Mouse (Mus musculus) neural tube, embryonic 14.5 days (tissue): ENCODE results near the gene Cyb5r4. TPM values are rescaled to one million over a fixed set of nuclear protein-coding genes. Genes with fewer than 3 reads are reported as not detected.

Source experiments
- ATAC-seq: fragments of 200-750 bp; cut with Nextera tagmentation; 2 replicates; pipeline ENCODE4 v1.8.0; 2017; ENCODE audit warnings: low read depth, mild to moderate bottlenecking, moderate TSS enrichment, moderate library complexity
- H3K27ac ChIP-seq: fragments of 300-500 bp; sonication (generic); 2 replicates; pipeline ENCODE4 v1.5.1; 2014; ENCODE audit warnings: low read depth, mild to moderate bottlenecking, control low read depth, low read length, moderate library complexity, mixed read lengths
- H3K27me3 ChIP-seq: fragments of 300-500 bp; sonication (generic); 2 replicates; pipeline ENCODE4 v1.6.1; 2014; ENCODE audit warnings: low read length; ENCODE audit not compliant: control insufficient read depth, insufficient read depth
- H3K36me3 ChIP-seq: fragments of 300-500 bp; sonication (generic); 2 replicates; pipeline ENCODE4 v1.6.1; 2014; ENCODE audit warnings: low read length, mixed read lengths; ENCODE audit not compliant: control insufficient read depth, insufficient read depth
- H3K4me1 ChIP-seq: fragments of 300-500 bp; sonication (generic); 2 replicates; pipeline ENCODE4 v1.6.1; 2014; ENCODE audit warnings: low read length; ENCODE audit not compliant: control insufficient read depth, insufficient read depth
- H3K4me2 ChIP-seq: fragments of 300-500 bp; sonication (generic); 2 replicates; pipeline ENCODE4 v1.6.1; 2014; ENCODE audit warnings: mild to moderate bottlenecking, low read depth, low read length, control low read depth
- H3K4me3 ChIP-seq: fragments of 300-500 bp; sonication (generic); 2 replicates; pipeline ENCODE4 v1.5.1; 2014; ENCODE audit warnings: low read depth, low read length, control low read depth, mixed read lengths
- H3K9ac ChIP-seq: fragments of 300-500 bp; sonication (generic); replicated peaks from 2 replicates; pipeline ENCODE4 v1.6.1; 2014; ENCODE audit warnings: low read depth, mild to moderate bottlenecking, control low read depth, low read length, mixed read lengths
- H3K9me3 ChIP-seq: fragments of 300-500 bp; sonication (generic); 2 replicates; pipeline ENCODE4 v1.6.1; 2016; ENCODE audit warnings: low read length; ENCODE audit not compliant: control insufficient read depth
- WGBS: fragments of 180-500 bp; shearing (Covaris S2); extraction: QIAGEN DNeasy Blood & Tissue Kit; methylation state at CpG from one replicate; pipeline ENCODE4 v1.1.7; 2014; 5-methylcytosine and 5-hydroxymethylcytosine counted together
- polyA plus RNA-seq: library from polyadenylated mRNA; unstranded; fragments of >200 nt; fragmentation: Nextera tagmentation; extraction: Ambion mirVana; gene quantifications from 2 replicates; pipeline ENCODE4 v1.2.1, GENCODE M21; 2014

The Cyb5r4 gene
- polyA plus RNA-seq, 1 experiment from 2014 or later: 56.5 TPM

- Histone ChIP-seq H3K4me2 (no peak overlapping the region), H3K36me3 (no peaks in the 10 kb centered on the region), H3K9ac (no peak overlapping the region), H3K4me1 (no peaks in the 10 kb centered on the region), H3K4me3 (no peak overlapping the region), H3K9me3 (no peaks in the 10 kb centered on the region), H3K27ac (no peak overlapping the region), H3K27me3 (no peaks in the 10 kb centered on the region)
- WGBS: 64% methylated on average over 6 of the region's 6 CpGs
- no peak for ATAC-seq
These were observed 36.7 kb upstream of the Cyb5r4 start for GRCm38 (mm10) chr9:86985105-86985504.

- no peak for ATAC-seq
- no peaks in the 10 kb centered on the region for H3K27me3 ChIP-seq
- H3K4me3 ChIP-seq: no peak overlapping the region
- 53% methylated on average over 7 of the region's 7 CpGs for WGBS
- H3K4me2 ChIP-seq: no peak overlapping the region
- H3K27ac ChIP-seq: no peak overlapping the region
- H3K9ac ChIP-seq: no peak overlapping the region
- H3K36me3 ChIP-seq: no peaks in the 10 kb centered on the region
- no peaks in the 10 kb centered on the region for H3K4me1 ChIP-seq
- H3K9me3 ChIP-seq: no peaks in the 10 kb centered on the region
These were observed 35.0 kb upstream of the Cyb5r4 start for GRCm38 (mm10) chr9:86986703-86987296.

GRCm38 (mm10) chr9:86989822-86990221 lies 32.0 kb upstream of the Cyb5r4 start:
- Histone ChIP-seq H3K9ac (no peak overlapping the region), H3K4me3 (no peak overlapping the region), H3K9me3 (no peaks in the 10 kb centered on the region), H3K27ac (no peak overlapping the region), H3K27me3 (no peaks in the 10 kb centered on the region), H3K36me3 (no peaks in the 10 kb centered on the region), H3K4me2 (no peak overlapping the region), H3K4me1 (no peaks in the 10 kb centered on the region)
- no peak for ATAC-seq

GRCm38 (mm10) chr9:86991758-86992157 lies 30.1 kb upstream of the Cyb5r4 start:
- Histone ChIP-seq H3K4me3 (no peak overlapping the region), H3K27me3 (no peaks in the 10 kb centered on the region), H3K27ac (no peak overlapping the region), H3K9ac (no peak overlapping the region), H3K4me2 (no peak overlapping the region), H3K4me1 (no peaks in the 10 kb centered on the region), H3K36me3 (no peaks in the 10 kb centered on the region), H3K9me3 (no peaks in the 10 kb centered on the region)
- 87% methylated on average over 8 of the region's 8 CpGs for WGBS
- ATAC-seq: no peak

GRCm38 (mm10) chr9:86997046-86997691 lies 24.6 kb upstream of the Cyb5r4 start:
- Histone ChIP-seq H3K4me3 (no peak overlapping the region), H3K9ac (no peak overlapping the region), H3K9me3 (no peaks in the 10 kb centered on the region), H3K4me2 (no peak overlapping the region), H3K36me3 (no peaks in the 10 kb centered on the region), H3K27me3 (no peaks in the 10 kb centered on the region), H3K27ac (no peak overlapping the region), H3K4me1 (no peaks in the 10 kb centered on the region)
- WGBS: 70% methylated on average over 3 of the region's 3 CpGs
- no peak for ATAC-seq

- no peak overlapping the region for H3K4me2 ChIP-seq
- H3K9ac ChIP-seq: no peak overlapping the region
- ATAC-seq: no peak
- H3K27me3 ChIP-seq: no peaks in the 10 kb centered on the region
- H3K27ac ChIP-seq: no peak overlapping the region
- H3K9me3 ChIP-seq: no peaks in the 10 kb centered on the region
- WGBS: 78% methylated on average over 2 of the region's 2 CpGs
- no peak overlapping the region for H3K4me3 ChIP-seq
- H3K4me1 ChIP-seq: no peaks in the 10 kb centered on the region
- no peaks in the 10 kb centered on the region for H3K36me3 ChIP-seq
These were observed 21.7 kb upstream of the Cyb5r4 start for GRCm38 (mm10) chr9:86999956-87000582.

- no peak overlapping the region for H3K4me2 ChIP-seq
- H3K36me3 ChIP-seq: no peaks in the 10 kb centered on the region
- ATAC-seq: no peak
- no peak overlapping the region for H3K9ac ChIP-seq
- H3K4me1 ChIP-seq: no peaks in the 10 kb centered on the region
- 70% methylated on average over 6 of the region's 6 CpGs for WGBS
- no peaks in the 10 kb centered on the region for H3K9me3 ChIP-seq
- H3K27ac ChIP-seq: no peak overlapping the region
- H3K27me3 ChIP-seq: no peaks in the 10 kb centered on the region
- no peak overlapping the region for H3K4me3 ChIP-seq
These were observed 16.9 kb upstream of the Cyb5r4 start for GRCm38 (mm10) chr9:87004701-87005434.

GRCm38 (mm10) chr9:87005435-87005779 lies 16.4 kb upstream of the Cyb5r4 start:
- H3K27ac ChIP-seq: no peak overlapping the region
- ATAC-seq: no peak
- 76% methylated on average over 5 of the region's 5 CpGs for WGBS
- no peaks in the 10 kb centered on the region for H3K4me1 ChIP-seq
- H3K27me3 ChIP-seq: no peaks in the 10 kb centered on the region
- H3K36me3 ChIP-seq: no peaks in the 10 kb centered on the region
- H3K4me2 ChIP-seq: no peak overlapping the region
- no peak overlapping the region for H3K9ac ChIP-seq
- H3K4me3 ChIP-seq: no peak overlapping the region
- H3K9me3 ChIP-seq: no peaks in the 10 kb centered on the region

GRCm38 (mm10) chr9:87008507-87008906 lies 13.3 kb upstream of the Cyb5r4 start:
- H3K4me2 ChIP-seq: no peak overlapping the region
- no peak overlapping the region for H3K9ac ChIP-seq
- WGBS: 78% methylated on average over 6 of the region's 6 CpGs
- H3K4me1 ChIP-seq: no peaks in the 10 kb centered on the region
- no peaks in the 10 kb centered on the region for H3K9me3 ChIP-seq
- H3K4me3 ChIP-seq: no peak overlapping the region
- H3K36me3 ChIP-seq: no peaks in the 10 kb centered on the region
- no peaks in the 10 kb centered on the region for H3K27me3 ChIP-seq
- ATAC-seq: no peak
- no peak overlapping the region for H3K27ac ChIP-seq
